Comparison of ENCODE assay signal across 10 mouse cellular contexts in genomic region chr12:44932954-44933353, GRCm38 (mm10).
"Had no signal": no experiment of that assay in that cellular context is flagged by ENCODE, and none has a peak within 500 bp of the region (broad histone marks: within the 10 kb centered on the region; RNA-seq: fewer than 3 reads in every experiment).

No protein-coding gene starts in this region.

- ATAC-seq: liver, embryonic 12.5 days; midbrain, embryonic 15.5 days had no signal

- DNase-seq: kidney, adult 18-20 months; kidney, postnatal 14 days; lung, embryonic 14.5 days; lung, postnatal 10 days; lung, postnatal 4 days; right cerebral cortex, adult 18-20 months; right cerebral cortex, postnatal 25 days; thymus, postnatal 4 days had no signal
